Mouse (Mus musculus) left cerebral cortex, adult 6 months (tissue): ENCODE results near the gene Prl2c2. TPM values are rescaled to one million over a fixed set of nuclear protein-coding genes. Genes with fewer than 3 reads are reported as not detected.

Experiments
- long read RNA-seq, 2 experiments: library from polyadenylated mRNA; unstranded; transcript quantifications; one replicate each; pipeline ENCODE4 v2.0.0; 2019 to 2020
- polyA plus RNA-seq: library from polyadenylated mRNA; unstranded; fragments of <200 nt; fragmentation: Nextera tagmentation; gene quantifications from 2 replicates; pipeline ENCODE4 v1.2.3, GENCODE M21; 2021

Gene Prl2c2
- polyA plus RNA-seq, result not detected in 2 replicates
- long read RNA-seq, experiment 1, result 0 reads
- long read RNA-seq, experiment 2, result 0 reads

DNA sequence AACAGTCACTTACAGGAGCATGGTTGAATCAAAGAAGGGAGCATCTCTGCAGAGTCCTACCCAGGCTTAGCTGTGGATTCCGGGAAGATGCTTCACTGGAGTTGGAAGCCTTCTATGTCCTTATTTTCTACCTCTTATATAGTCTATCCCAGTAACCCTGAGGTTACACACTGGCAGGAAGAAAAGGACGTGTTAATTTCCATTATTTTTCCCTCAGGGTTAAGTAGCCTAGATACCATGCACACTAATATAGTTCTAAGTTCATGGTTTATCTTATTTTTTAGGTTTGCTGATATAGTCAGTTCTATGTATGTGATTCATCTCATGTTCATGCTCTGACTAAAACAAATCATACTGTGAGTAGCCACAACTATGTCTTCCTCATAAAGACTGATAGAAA is at the start of gene Prl2c2:
Gene Prl2c2, minus strand, starts transcription at position 101 of the 400 bp plus-strand sequence.

Other genes with a start within 250 kb of the Prl2c2 start
- gene Prl2c3, start 205.3 kb downstream of the Prl2c2 start, polyA plus RNA-seq, result not detected in 2 replicates
- gene Prl2c5, start 177.3 kb upstream of the Prl2c2 start, polyA plus RNA-seq, result not detected in 2 replicates